Mouse (Mus musculus) lung, adult 2 months (tissue): ENCODE data around the gene Nrxn3.

ENCODE experiments used
- CTCF ChIP-seq: fragments of 200-500 bp; IDR thresholded peaks from 2 replicates; pipeline ENCODE4 v1.5.1; 2011; ENCODE audit warnings: mild to moderate bottlenecking, low read length, control low read depth; ENCODE audit not compliant: insufficient read depth
- POLR2A ChIP-seq: fragments of 200-500 bp; IDR thresholded peaks from 2 replicates; pipeline ENCODE4 v1.6.1; 2011; ENCODE audit warnings: low read depth, mild to moderate bottlenecking, control low read depth, low read length, borderline replicate concordance; ENCODE audit errors: extremely low read depth

DNA sequence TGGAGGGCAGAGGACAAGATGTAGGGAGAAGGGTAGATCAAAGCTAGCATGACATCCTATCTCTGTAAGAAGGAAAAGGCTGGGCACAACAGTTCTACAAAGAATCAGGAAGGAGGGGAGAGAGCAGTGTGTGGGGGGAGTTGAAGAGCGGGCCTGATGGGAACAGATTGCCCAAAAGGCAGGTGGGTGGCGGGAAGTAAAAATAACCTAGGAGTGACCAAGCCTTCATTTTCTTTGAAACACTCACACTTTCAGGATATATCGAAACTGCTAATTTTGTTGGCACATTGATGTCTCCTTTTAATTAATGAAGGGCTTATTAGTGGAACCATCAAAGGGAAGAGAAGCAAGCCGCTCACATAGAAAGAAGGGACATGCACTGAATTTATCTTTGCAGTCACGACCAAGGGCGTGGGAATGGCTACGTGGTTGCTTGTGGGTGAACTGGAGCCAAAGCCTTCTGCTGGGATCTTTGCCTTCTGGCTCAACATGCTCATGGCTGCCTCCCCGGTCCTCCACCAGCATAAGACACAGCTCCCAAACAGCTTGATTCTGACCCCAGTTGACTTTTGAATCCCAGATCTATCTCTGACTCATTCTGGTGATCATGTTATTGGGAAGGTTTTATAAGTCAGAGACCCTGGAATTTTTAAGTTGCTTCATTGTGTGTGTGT, 371.3 kb downstream of the Nrxn3 start:
- TF ChIP-seq CTCF, result no peak
- no peak for TF ChIP-seq POLR2A
